Mouse (Mus musculus): ENCODE measurements around the gene Bok. TPM values are rescaled to one million over a fixed set of nuclear protein-coding genes. Genes with fewer than 3 reads are reported as not detected.

Gene Bok
- 1.5 and 1.8 TPM in 2 replicates for polyA plus RNA-seq (2012; rRNA removed)

GRCm38 (mm10) chr1:93685401-93686244 is at the start of gene Bok:
Gene Bok (plus strand): TSS chr1:93685660.

GRCm38 (mm10) chr1:93658559-93658958 is 26.9 kb upstream of the Bok start, which contains the start of gene Stk25:
Gene Stk25 (minus strand): TSS chr1:93658659.

Other genes with a start within 250 kb of the Bok start
- gene Hdlbp, start 206.8 kb upstream of the Bok start, polyA plus RNA-seq (2012; rRNA removed), result 45.4 and 51.7 TPM in 2 replicates
- 0.69 and 0.77 TPM in 2 replicates for gene Farp2, start 173.6 kb upstream of the Bok start, polyA plus RNA-seq (2012; rRNA removed)
- 34.2 and 37.4 TPM in 2 replicates for gene Stk25, start 27.0 kb upstream of the Bok start, polyA plus RNA-seq (2012; rRNA removed)
- 19.2 and 20.3 TPM in 2 replicates for gene Atg4b, start 65.8 kb downstream of the Bok start, polyA plus RNA-seq (2012; rRNA removed)
- gene Thap4, start 69.2 kb downstream of the Bok start, polyA plus RNA-seq (2012; rRNA removed), result 9.0 and 10.7 TPM in 2 replicates
- 126 and 146 TPM in 2 replicates for gene Dtymk, start 116.3 kb downstream of the Bok start, polyA plus RNA-seq (2012; rRNA removed)
- 7.1 and 8.0 TPM in 2 replicates for gene Ing5, start 118.3 kb downstream of the Bok start, polyA plus RNA-seq (2012; rRNA removed)
- gene D2hgdh, start 139.2 kb downstream of the Bok start, polyA plus RNA-seq (2012; rRNA removed), result 6.1 and 6.5 TPM in 2 replicates
- 0.01 and 0.03 TPM in 2 replicates for gene Gal3st2, start 175.6 kb downstream of the Bok start, polyA plus RNA-seq (2012; rRNA removed)
- not detected in 2 replicates for gene Gal3st2b, start 232.7 kb downstream of the Bok start, polyA plus RNA-seq (2012; rRNA removed)